Mouse (Mus musculus): ENCODE measurements at regions not wholly inside any gene's neighbourhood (a gene's known extent, or its start where the extent isn't known, plus 50 kb on each side); places are given as distances from the start of the nearest gene placed in this dataset.

- Histone ChIP-seq H3K4me3 (ENCODE audit: insufficient read depth, low read depth, low read length) (no peak overlapping the region), H3K27ac (replicated peaks; ENCODE audit: low read depth, low read length) (no peak overlapping the region), H3K4me1 (ENCODE audit: control insufficient read depth, insufficient read depth, insufficient read length, low read length) (no peaks in the 10 kb centered on the region)
Observed at GRCm38 (mm10) chr7:39789880-39790279, 272.3 kb downstream of the Zfp619 start.

GRCm38 (mm10) chr7:39794751-39795150 lies 277.2 kb downstream of the Zfp619 start:
- no peak overlapping the region for H3K27ac ChIP-seq (replicated peaks; ENCODE audit: low read depth, low read length)
- no peaks in the 10 kb centered on the region for H3K4me1 ChIP-seq (ENCODE audit: control insufficient read depth, insufficient read depth, insufficient read length, low read length)
- H3K4me3 ChIP-seq (ENCODE audit: insufficient read depth, low read depth, low read length) = no peak overlapping the region

GRCm38 (mm10) chr7:39804276-39804675 lies 286.7 kb downstream of the Zfp619 start:
- H3K4me1 ChIP-seq (ENCODE audit: control insufficient read depth, insufficient read depth, insufficient read length, low read length) = no peaks in the 10 kb centered on the region
- no peak overlapping the region for H3K4me3 ChIP-seq (ENCODE audit: insufficient read depth, low read depth, low read length)
- no peak overlapping the region for H3K27ac ChIP-seq (replicated peaks; ENCODE audit: low read depth, low read length)

GRCm38 (mm10) chr7:39818036-39818435 lies 300.5 kb downstream of the Zfp619 start:
- H3K4me3 ChIP-seq (ENCODE audit: insufficient read depth, low read depth, low read length) = no peak overlapping the region
- no peak overlapping the region for H3K27ac ChIP-seq (replicated peaks; ENCODE audit: low read depth, low read length)
- H3K4me1 ChIP-seq (ENCODE audit: control insufficient read depth, insufficient read depth, insufficient read length, low read length) = no peaks in the 10 kb centered on the region

GRCm38 (mm10) chr7:39822550-39823178 lies 305.1 kb downstream of the Zfp619 start:
- Histone ChIP-seq H3K4me1 (ENCODE audit: control insufficient read depth, insufficient read depth, insufficient read length, low read length) (no peaks in the 10 kb centered on the region), H3K27ac (replicated peaks; ENCODE audit: low read depth, low read length) (no peak overlapping the region), H3K4me3 (ENCODE audit: insufficient read depth, low read depth, low read length) (no peak overlapping the region)

- Histone ChIP-seq H3K4me1 (ENCODE audit: control insufficient read depth, insufficient read depth, insufficient read length, low read length) (no peaks in the 10 kb centered on the region), H3K27ac (replicated peaks; ENCODE audit: low read depth, low read length) (no peak overlapping the region), H3K4me3 (ENCODE audit: insufficient read depth, low read depth, low read length) (no peak overlapping the region)
Observed at GRCm38 (mm10) chr7:39828378-39828777, 310.8 kb downstream of the Zfp619 start.

- Histone ChIP-seq H3K27ac (replicated peaks; ENCODE audit: low read depth, low read length) (no peak overlapping the region), H3K4me1 (ENCODE audit: control insufficient read depth, insufficient read depth, insufficient read length, low read length) (no peaks in the 10 kb centered on the region)
Observed at GRCm38 (mm10) chr7:39830831-39831230, 313.3 kb downstream of the Zfp619 start.

GRCm38 (mm10) chr7:39841988-39842387 lies 324.4 kb downstream of the Zfp619 start:
- H3K4me3 ChIP-seq (ENCODE audit: insufficient read depth, low read depth, low read length) = no peak overlapping the region
- H3K27ac ChIP-seq (replicated peaks; ENCODE audit: low read depth, low read length) = no peak overlapping the region
- no peaks in the 10 kb centered on the region for H3K4me1 ChIP-seq (ENCODE audit: control insufficient read depth, insufficient read depth, insufficient read length, low read length)

More at GRCm38 (mm10) chr7:39830831-39831230, 313.3 kb downstream of the Zfp619 start:
- H3K4me3 ChIP-seq (ENCODE audit: insufficient read depth, low read depth, low read length) = no peak overlapping the region

GRCm38 (mm10) chr7:39847914-39848782 lies 330.6 kb downstream of the Zfp619 start:
- no peak overlapping the region for H3K27ac ChIP-seq (replicated peaks; ENCODE audit: low read depth, low read length)
- H3K4me3 ChIP-seq (ENCODE audit: insufficient read depth, low read depth, low read length) = no peak overlapping the region
- H3K4me1 ChIP-seq (ENCODE audit: control insufficient read depth, insufficient read depth, insufficient read length, low read length) = no peaks in the 10 kb centered on the region

GRCm38 (mm10) chr7:39857301-39857700 lies 339.7 kb downstream of the Zfp619 start:
- Histone ChIP-seq H3K27ac (replicated peaks; ENCODE audit: low read depth, low read length) (no peak overlapping the region), H3K4me3 (ENCODE audit: insufficient read depth, low read depth, low read length) (no peak overlapping the region), H3K4me1 (ENCODE audit: control insufficient read depth, insufficient read depth, insufficient read length, low read length) (no peaks in the 10 kb centered on the region)

- Histone ChIP-seq H3K4me3 (ENCODE audit: insufficient read depth, low read depth, low read length) (no peak overlapping the region), H3K27ac (replicated peaks; ENCODE audit: low read depth, low read length) (no peak overlapping the region), H3K4me1 (ENCODE audit: control insufficient read depth, insufficient read depth, insufficient read length, low read length) (no peaks in the 10 kb centered on the region)
Observed at GRCm38 (mm10) chr7:39862835-39863234, 345.3 kb downstream of the Zfp619 start.

GRCm38 (mm10) chr7:39864130-39864529 lies 346.6 kb downstream of the Zfp619 start:
- Histone ChIP-seq H3K4me1 (ENCODE audit: control insufficient read depth, insufficient read depth, insufficient read length, low read length) (no peaks in the 10 kb centered on the region), H3K27ac (replicated peaks; ENCODE audit: low read depth, low read length) (no peak overlapping the region), H3K4me3 (ENCODE audit: insufficient read depth, low read depth, low read length) (no peak overlapping the region)

GRCm38 (mm10) chr7:39864781-39865180 lies 347.2 kb downstream of the Zfp619 start:
- Histone ChIP-seq H3K4me1 (ENCODE audit: control insufficient read depth, insufficient read depth, insufficient read length, low read length) (no peaks in the 10 kb centered on the region), H3K27ac (replicated peaks; ENCODE audit: low read depth, low read length) (no peak overlapping the region), H3K4me3 (ENCODE audit: insufficient read depth, low read depth, low read length) (no peak overlapping the region)

- Histone ChIP-seq H3K4me1 (ENCODE audit: control insufficient read depth, insufficient read depth, insufficient read length, low read length) (no peaks in the 10 kb centered on the region), H3K27ac (replicated peaks; ENCODE audit: low read depth, low read length) (no peak overlapping the region), H3K4me3 (ENCODE audit: insufficient read depth, low read depth, low read length) (no peak overlapping the region)
Observed at GRCm38 (mm10) chr7:39866674-39867428, 349.3 kb downstream of the Zfp619 start.

- no peak overlapping the region for H3K27ac ChIP-seq (replicated peaks; ENCODE audit: low read depth, low read length)
- H3K4me3 ChIP-seq (ENCODE audit: insufficient read depth, low read depth, low read length) = no peak overlapping the region
- H3K4me1 ChIP-seq (ENCODE audit: control insufficient read depth, insufficient read depth, insufficient read length, low read length) = no peaks in the 10 kb centered on the region
Observed at GRCm38 (mm10) chr7:39867451-39867850, 349.9 kb downstream of the Zfp619 start.

Measured in brown adipose tissue, adult 24 weeks (tissue).